Mouse (Mus musculus) bone marrow, adult 2 months (tissue): ENCODE data around the gene Bcl7a. TPM values are rescaled to one million over a fixed set of nuclear protein-coding genes. Genes with fewer than 3 reads are reported as not detected.

Experiments used
- H3K27ac ChIP-seq: fragments of 200-500 bp; 2 replicates; pipeline ENCODE4 v1.5.1; 2012; ENCODE audit warnings: low read depth, mild to moderate bottlenecking, control low read depth, inconsistent platforms, low read length; ENCODE audit not compliant: control insufficient read depth, poor library complexity, insufficient read depth
- H3K4me1 ChIP-seq: fragments of 200-500 bp; 2 replicates; pipeline ENCODE4 v1.6.1; 2011; ENCODE audit warnings: low read length; ENCODE audit not compliant: control insufficient read depth, insufficient read depth
- H3K4me3 ChIP-seq: fragments of 200-500 bp; replicated peaks from 2 replicates; pipeline ENCODE3; 2011; ENCODE audit warnings: mild to moderate bottlenecking, low read depth, low read length, control low read depth; ENCODE audit not compliant: control insufficient read depth
- CTCF ChIP-seq: fragments of 200-500 bp; IDR thresholded peaks from 2 replicates; pipeline ENCODE4 v1.5.1; 2011; ENCODE audit warnings: low read length, control low read depth; ENCODE audit not compliant: control insufficient read depth, insufficient read depth
- POLR2A ChIP-seq: fragments of 200-500 bp; IDR thresholded peaks from 2 replicates; pipeline ENCODE4 v1.6.1; 2011; ENCODE audit warnings: low read depth, mild to moderate bottlenecking, control low read depth, low read length, borderline replicate concordance; ENCODE audit not compliant: control insufficient read depth
- WGBS: fragments of 180-500 bp; shearing (Covaris S2); methylation state at CpG from one replicate; pipeline ENCODE4 v1.1.7; 2018; 5-methylcytosine and 5-hydroxymethylcytosine counted together
- polyA plus RNA-seq: library from polyadenylated mRNA; stranded (reverse); fragments of >200 nt; gene quantifications from 2 replicates; pipeline ENCODE4 v1.2.4, GENCODE M21; 2011; ENCODE audit warnings: low replicate concordance; ENCODE audit not compliant: missing spikeins, insufficient read depth, insufficient read length

Gene Bcl7a
- polyA plus RNA-seq, 1 experiment, result 30.6 TPM

DNA sequence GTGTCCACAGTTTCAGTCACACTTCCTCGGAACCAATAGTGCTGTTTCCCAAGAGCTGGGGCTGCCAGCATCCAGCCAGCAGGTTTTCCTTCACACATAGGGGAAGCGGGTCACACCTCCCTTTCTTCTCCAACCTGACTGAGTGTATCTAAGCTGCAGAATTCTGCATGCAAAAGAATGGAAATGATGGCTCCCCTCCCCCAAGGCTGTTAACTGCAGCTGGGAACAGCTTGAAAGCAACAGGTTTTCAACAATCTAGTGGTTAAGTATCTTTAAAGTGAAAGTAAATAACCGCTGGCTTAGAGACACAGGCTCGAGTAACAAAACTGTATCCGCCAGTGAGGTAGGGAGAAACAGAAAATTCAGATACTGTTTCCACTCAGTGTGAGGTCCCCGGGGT, 25.6 kb upstream of the Bcl7a start:
- Histone ChIP-seq H3K27ac (peak overlapping the region; percentile 47; the same call in 1 of the 2 replicates), H3K4me3 (peak overlapping the region; percentile 46), H3K4me1 (peaks cover 2% of the 10 kb centered on the region; the same call in 1 of the 2 replicates)
- WGBS, result 8% methylated on average over 6 of the region's 6 CpGs
- TF ChIP-seq POLR2A (no peak), CTCF (no peak)

DNA sequence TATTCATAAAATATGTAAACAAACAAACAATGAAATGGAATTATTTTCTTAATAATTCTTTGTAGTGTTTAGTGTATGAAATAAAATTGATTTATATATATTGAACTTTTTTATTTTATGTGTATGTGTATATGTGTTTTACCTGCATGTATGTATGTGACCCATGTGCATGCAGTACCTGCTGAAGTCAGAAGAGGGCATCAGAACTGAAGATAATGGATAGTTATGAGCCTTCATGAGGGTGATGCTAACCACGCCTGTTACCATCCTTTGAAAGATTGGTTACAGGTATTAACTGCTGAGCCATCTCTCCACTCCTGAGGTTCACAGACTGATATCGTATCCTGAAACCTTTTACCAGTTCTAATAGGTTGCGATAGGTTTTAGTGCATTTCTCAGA, 23.5 kb upstream of the Bcl7a start:
- TF ChIP-seq POLR2A (no peak), CTCF (no peak)
- WGBS, result 95% methylated on average over 3 of the region's 3 CpGs
- H3K4me1 ChIP-seq, result peaks cover 2% of the 10 kb centered on the region; the same call in 1 of the 2 replicates

DNA sequence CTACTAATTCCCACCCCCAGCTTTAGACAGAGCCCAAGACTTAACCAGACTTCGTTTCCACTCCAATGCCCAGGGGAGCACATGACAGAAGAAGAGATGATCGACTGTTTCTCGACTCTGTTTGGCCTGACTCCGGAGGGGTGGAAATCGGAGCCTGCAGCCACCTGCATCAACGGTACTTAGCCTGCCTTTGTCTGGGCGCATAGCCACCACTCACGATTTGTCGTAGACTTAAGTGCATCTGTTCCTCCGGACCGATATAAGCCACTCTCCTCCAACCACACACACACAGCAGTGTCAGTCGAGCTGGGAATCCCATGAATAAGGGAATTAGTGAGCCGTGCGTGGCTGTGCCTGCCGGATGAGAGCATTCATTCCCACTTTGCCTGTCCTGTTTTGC, 19.4 kb upstream of the Bcl7a start:
- peak overlapping the region; percentile 28 for H3K4me3 ChIP-seq
- peak overlapping the region; percentile 89 for H3K27ac ChIP-seq
- H3K4me1 ChIP-seq, result peaks cover 2% of the 10 kb centered on the region; the same call in 1 of the 2 replicates
- TF ChIP-seq CTCF (no peak), POLR2A (peak; percentile 25; the same call in 1 of the 2 replicates)
- 69% methylated on average over 15 of the region's 15 CpGs for WGBS

More for the DNA sequence above, 23.5 kb upstream of the Bcl7a start:
- Histone ChIP-seq H3K27ac (no peak overlapping the region), H3K4me3 (no peak overlapping the region)

DNA sequence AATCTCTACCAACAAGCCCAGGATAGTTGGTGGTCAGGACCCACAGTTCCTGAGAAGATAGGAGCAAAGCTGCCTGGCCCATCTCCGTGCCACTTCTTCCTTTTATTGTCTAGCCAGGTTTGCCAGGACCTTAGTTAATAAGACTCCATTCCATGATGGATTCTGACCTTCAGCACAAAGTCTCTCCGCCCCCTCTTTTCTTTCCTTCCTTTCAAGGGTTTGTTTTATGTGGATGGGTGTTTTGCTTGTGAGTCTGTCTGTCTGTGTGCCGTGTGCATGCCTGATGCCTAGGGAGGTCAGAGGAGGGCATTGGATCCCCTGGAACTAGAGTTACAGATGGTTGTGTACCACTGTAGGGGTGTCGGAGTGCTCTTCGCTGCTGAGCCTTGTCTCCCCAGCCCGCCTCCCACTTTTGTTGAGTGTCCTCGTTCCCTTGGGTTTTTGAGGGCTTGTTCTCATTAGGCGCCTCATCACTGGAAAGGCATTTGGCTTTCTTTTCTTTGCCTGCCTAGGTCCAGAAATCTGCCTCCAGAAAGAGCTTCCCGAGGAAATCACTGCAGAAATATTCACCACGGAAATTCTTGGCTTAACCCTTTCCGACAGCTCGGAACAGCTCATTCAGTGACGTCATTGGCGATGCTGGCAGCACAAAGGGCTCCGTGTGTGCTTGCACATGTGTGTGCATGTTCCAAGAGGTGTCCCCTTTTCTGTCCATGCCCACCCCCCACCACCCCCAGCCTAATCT, 17.5 kb upstream of the Bcl7a start:
- TF ChIP-seq CTCF (no peak), POLR2A (no peak)
- Histone ChIP-seq H3K27ac (peak overlapping the region; percentile 14), H3K4me3 (no peak overlapping the region), H3K4me1 (peaks cover 2% of the 10 kb centered on the region; the same call in 1 of the 2 replicates)
- 78% methylated on average over 15 of the region's 15 CpGs for WGBS

DNA sequence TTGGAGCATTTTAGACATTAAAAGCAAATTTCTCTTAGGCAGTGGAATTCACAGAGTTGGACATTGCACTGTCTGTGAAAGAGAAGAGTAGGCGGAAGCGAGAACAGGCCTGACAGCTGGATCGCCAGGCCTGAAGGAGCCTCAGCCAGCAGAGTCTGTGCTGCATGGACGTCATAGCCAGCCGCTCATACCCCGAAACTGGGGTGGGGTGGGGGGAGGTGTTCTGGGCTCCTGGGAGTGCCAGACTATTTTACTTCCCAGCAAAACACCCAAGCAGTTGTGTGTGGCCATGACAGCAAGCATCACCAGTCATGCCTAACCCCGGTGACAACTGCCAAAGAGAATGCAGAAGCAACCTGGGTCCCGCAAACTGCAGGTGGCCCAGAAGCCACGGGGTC, 16.9 kb upstream of the Bcl7a start:
- Histone ChIP-seq H3K4me3 (no peak overlapping the region), H3K4me1 (peaks cover 2% of the 10 kb centered on the region; the same call in 1 of the 2 replicates), H3K27ac (peak overlapping the region; percentile 14)
- no peak for TF ChIP-seq CTCF
- TF ChIP-seq POLR2A, result no peak; the same call in 1 of the 2 replicates
- WGBS, result 73% methylated on average over 9 of the region's 9 CpGs

DNA sequence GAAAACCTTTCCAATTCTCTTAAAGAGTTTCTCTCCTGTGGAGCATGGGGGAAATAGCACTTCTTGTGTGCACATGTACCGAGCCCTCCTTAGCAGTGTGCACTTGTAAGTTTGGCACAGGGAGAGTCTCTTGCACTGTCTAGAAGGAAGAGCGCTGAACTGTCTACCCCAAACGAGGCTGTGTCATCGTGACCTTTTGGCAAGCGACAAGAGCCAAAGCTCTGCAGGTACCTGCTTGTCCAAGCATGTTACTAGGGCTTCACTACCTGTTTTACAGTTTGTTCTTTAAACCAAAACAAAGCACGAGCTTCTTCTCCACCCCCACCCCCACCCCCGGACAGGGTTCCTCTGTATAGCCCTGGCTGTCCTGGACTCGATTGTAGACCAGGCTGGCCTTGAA, 15.9 kb upstream of the Bcl7a start:
- TF ChIP-seq POLR2A (no peak), CTCF (no peak)
- 71% methylated on average over 8 of the region's 8 CpGs for WGBS
- Histone ChIP-seq H3K4me3 (no peak overlapping the region), H3K27ac (peak overlapping the region; percentile 1; the same call in 1 of the 2 replicates), H3K4me1 (peaks cover 2% of the 10 kb centered on the region; the same call in 1 of the 2 replicates)

DNA sequence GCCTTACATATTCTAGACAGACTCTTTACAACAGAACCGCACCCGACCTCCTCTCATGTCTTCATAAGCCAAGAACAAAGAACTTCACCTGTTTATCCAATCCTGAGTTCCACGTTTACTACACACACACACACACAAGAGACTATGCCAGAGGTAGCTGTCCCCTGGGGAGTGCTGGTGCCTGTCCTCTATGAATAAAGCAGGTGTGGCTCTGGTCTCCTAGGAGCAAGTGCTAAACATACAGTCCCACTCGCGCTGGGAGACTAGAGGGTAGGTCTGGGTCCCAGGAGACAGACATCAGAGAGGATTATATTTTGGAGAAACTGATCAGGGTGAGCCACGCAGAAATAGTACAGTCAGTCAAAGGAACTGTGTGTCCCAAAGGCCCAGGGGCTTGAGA, 10.1 kb upstream of the Bcl7a start:
- 74% methylated on average over 6 of the region's 6 CpGs for WGBS

DNA sequence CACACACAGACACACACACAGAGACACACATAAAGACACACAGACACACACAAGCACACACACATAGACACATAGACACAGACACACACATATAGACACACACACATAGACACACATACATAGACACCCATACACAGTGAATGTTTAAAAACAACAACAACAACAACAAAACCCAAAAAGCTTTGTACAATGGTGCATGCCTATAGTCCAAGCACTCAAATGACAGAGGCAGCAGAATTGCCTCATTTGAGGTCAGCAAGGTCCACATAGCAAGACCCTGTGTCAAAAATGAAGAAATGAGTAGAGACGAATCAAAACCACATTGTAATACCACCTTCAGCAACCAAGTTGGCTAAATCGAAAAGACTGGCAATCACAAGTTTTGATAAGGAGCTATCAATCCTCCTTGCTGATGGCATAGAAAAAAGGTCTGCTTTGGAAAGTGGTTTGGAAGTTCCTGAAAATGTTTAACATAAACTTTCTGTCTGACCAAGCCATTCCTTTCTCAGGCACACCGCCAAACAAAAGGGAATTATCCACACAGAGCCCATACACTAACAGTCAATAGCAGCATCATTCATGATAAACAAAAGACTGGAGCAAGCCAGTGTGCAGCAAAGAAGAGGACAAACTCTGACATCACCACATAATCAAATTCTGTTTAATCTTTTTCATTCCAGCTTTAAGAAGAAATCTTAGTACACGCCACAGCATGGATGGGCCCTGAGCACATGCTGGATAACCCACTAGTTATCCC, 7.3 kb upstream of the Bcl7a start:
- WGBS, result 64% methylated on average over 4 of the region's 4 CpGs

More for the DNA sequence above, 10.1 kb upstream of the Bcl7a start:
- TF ChIP-seq CTCF (no peak), POLR2A (no peak)
- Histone ChIP-seq H3K4me1 (no peaks in the 10 kb centered on the region; the same call in 1 of the 2 replicates), H3K27ac (no peak overlapping the region), H3K4me3 (no peak overlapping the region)

More for the DNA sequence above, 7.3 kb upstream of the Bcl7a start:
- Histone ChIP-seq H3K4me1 (no peaks in the 10 kb centered on the region; the same call in 1 of the 2 replicates), H3K4me3 (no peak overlapping the region), H3K27ac (no peak overlapping the region)
- TF ChIP-seq POLR2A, result no peak
- no peak for TF ChIP-seq CTCF
